Mouse (Mus musculus) heart, embryonic 11.5 days (tissue): ENCODE data around the gene Lcmt1. TPM values are rescaled to one million over a fixed set of nuclear protein-coding genes. Genes with fewer than 3 reads are reported as not detected.

Source experiments
- ATAC-seq: fragments of 200-750 bp; cut with Nextera tagmentation; replicated peaks from 2 replicates; pipeline ENCODE4 v1.8.0; 2017; ENCODE audit warnings: moderate library complexity; ENCODE audit not compliant: insufficient number of reproducible peaks, low FRiP score, low TSS enrichment
- H3K27ac ChIP-seq: fragments of 300-500 bp; sonication (generic); 2 replicates; pipeline ENCODE4 v1.5.1; 2014; ENCODE audit warnings: mild to moderate bottlenecking, low read depth, low read length
- H3K27me3 ChIP-seq: fragments of 300-500 bp; sonication (generic); 2 replicates; pipeline ENCODE4 v1.6.1; 2014; ENCODE audit warnings: mild to moderate bottlenecking, low read length, mixed read lengths; ENCODE audit not compliant: control insufficient read depth, insufficient read depth
- H3K36me3 ChIP-seq: fragments of 300-500 bp; sonication (generic); 2 replicates; pipeline ENCODE4 v1.6.1; 2014; ENCODE audit warnings: mild to moderate bottlenecking, low read length, moderate library complexity, mixed read lengths; ENCODE audit not compliant: control insufficient read depth, insufficient read depth
- H3K4me1 ChIP-seq: fragments of 300-500 bp; sonication (generic); 2 replicates; pipeline ENCODE4 v1.6.1; 2014; ENCODE audit warnings: low read length; ENCODE audit not compliant: control insufficient read depth, insufficient read depth
- H3K4me2 ChIP-seq: fragments of 300-500 bp; sonication (generic); 2 replicates; pipeline ENCODE4 v1.6.1; 2014; ENCODE audit warnings: mild to moderate bottlenecking, moderate library complexity
- H3K4me3 ChIP-seq: fragments of 300-500 bp; sonication (generic); 2 replicates; pipeline ENCODE4 v1.5.1; 2014; ENCODE audit warnings: low read depth, low read length
- H3K9ac ChIP-seq: fragments of 300-500 bp; sonication (generic); 2 replicates; pipeline ENCODE4 v1.6.1; 2014; ENCODE audit warnings: mild to moderate bottlenecking, low read depth, low read length, moderate library complexity
- H3K9me3 ChIP-seq: fragments of 300-500 bp; sonication (generic); replicated peaks from 2 replicates; pipeline ENCODE4 v1.6.1; 2016; ENCODE audit warnings: low read length; ENCODE audit not compliant: control insufficient read depth
- WGBS: fragments of 180-500 bp; shearing (Covaris S2); extraction: QIAGEN DNeasy Blood & Tissue Kit; methylation state at CpG from one replicate; pipeline ENCODE4 v1.1.7; 2014; ENCODE audit not compliant: insufficient replicate concordance; 5-methylcytosine and 5-hydroxymethylcytosine counted together
- polyA plus RNA-seq: library from polyadenylated mRNA; unstranded; fragments of >200 nt; fragmentation: Nextera tagmentation; extraction: Ambion mirVana; gene quantifications from 2 replicates; pipeline ENCODE4 v1.2.1, GENCODE M21; 2014

The Lcmt1 gene
- polyA plus RNA-seq, 1 experiment from 2014 or later, result 40.6 TPM

GRCm38 (mm10) chr7:123336322-123336721 is 33.3 kb upstream of the Lcmt1 start:
- peak overlapping the region; percentile 10 for H3K27ac ChIP-seq
- 70% methylated on average over 1 of the region's 1 CpGs for WGBS
- H3K9me3 ChIP-seq, result no peaks in the 10 kb centered on the region
- H3K4me2 ChIP-seq, result no peak overlapping the region; the same call in 1 of the 2 replicates
- no peak overlapping the region for H3K4me3 ChIP-seq
- no peaks in the 10 kb centered on the region for H3K27me3 ChIP-seq
- H3K9ac ChIP-seq, result no peak overlapping the region
- no peak for ATAC-seq
- H3K36me3 ChIP-seq, result no peaks in the 10 kb centered on the region
- peaks cover 42% of the 10 kb centered on the region for H3K4me1 ChIP-seq

GRCm38 (mm10) chr7:123338351-123338750 is 31.2 kb upstream of the Lcmt1 start:
- peaks cover 58% of the 10 kb centered on the region for H3K4me1 ChIP-seq

DNA sequence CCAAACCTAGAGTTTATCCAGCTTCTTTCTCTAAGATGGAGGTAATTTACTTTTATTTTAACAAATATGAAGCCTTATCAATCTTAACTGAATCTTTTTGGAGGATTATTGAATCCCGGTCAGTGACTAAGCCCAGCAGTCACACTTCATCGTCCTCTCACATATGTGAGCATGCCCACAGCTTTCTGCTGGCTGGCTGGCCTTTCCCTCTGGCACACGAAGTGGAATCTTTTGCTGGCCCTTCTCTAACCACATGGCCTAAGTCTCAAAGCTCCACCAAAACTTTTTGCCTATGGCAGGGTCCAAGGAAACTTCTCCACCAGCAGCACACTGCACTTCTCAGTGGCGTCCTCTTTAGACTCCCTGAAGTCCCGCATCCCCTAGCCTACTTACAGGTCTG is 27.7 kb upstream of the Lcmt1 start:
- H3K9me3 ChIP-seq, result no peaks in the 10 kb centered on the region
- H3K4me3 ChIP-seq, result no peak overlapping the region
- H3K36me3 ChIP-seq, result no peaks in the 10 kb centered on the region
- peak overlapping the region; percentile 7; the same call in 1 of the 2 replicates for H3K9ac ChIP-seq
- ATAC-seq, result no peak
- no peak overlapping the region for H3K4me2 ChIP-seq
- WGBS, result 66% methylated on average over 5 of the region's 5 CpGs
- peaks cover 44% of the 10 kb centered on the region for H3K4me1 ChIP-seq
- no peak overlapping the region for H3K27ac ChIP-seq
- H3K27me3 ChIP-seq, result no peaks in the 10 kb centered on the region

More at GRCm38 (mm10) chr7:123338351-123338750, 31.2 kb upstream of the Lcmt1 start:
- WGBS, result 53% methylated on average over 8 of the region's 8 CpGs
- Histone ChIP-seq H3K4me3 (no peak overlapping the region), H3K9ac (no peak overlapping the region), H3K27ac (no peak overlapping the region; the same call in 1 of the 2 replicates), H3K36me3 (no peaks in the 10 kb centered on the region), H3K27me3 (no peaks in the 10 kb centered on the region), H3K9me3 (no peaks in the 10 kb centered on the region), H3K4me2 (no peak overlapping the region)
- ATAC-seq, result no peak; the same call in 1 of the 2 replicates

DNA sequence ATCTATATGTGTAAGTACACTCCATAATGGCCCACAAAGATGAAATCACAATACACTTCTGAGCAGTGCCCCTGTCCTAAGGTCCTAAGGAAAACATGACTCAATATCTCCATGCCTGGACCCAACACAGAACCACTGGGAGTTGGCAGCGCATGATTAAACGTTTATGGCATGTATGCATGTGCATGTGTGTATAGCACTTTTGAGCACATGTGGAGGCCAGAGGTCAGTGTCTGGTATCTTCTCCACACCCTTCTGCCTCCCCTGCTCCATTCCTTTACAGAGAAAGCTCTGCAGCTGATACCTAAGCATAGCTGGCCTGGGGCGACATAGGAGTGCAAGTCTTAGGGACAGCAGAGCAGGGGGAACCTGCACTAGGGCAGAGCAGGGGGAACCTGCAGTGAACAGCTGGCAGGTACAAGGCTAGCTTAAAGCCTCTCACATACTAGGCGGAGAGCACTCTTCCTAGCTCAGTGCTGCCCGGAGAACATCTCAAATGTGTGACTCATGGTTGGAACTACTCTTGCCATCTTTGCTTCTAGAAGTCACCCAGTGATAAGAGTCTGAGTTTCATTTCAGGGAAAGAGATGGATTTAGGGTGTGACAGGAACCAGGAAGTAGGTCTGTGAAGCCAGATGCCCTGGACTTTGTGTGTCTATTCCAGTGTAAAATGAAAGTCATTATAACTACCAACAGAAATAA is 25.4 kb upstream of the Lcmt1 start:
- Histone ChIP-seq H3K4me2 (no peak overlapping the region), H3K9ac (no peak overlapping the region), H3K27ac (no peak overlapping the region), H3K36me3 (no peaks in the 10 kb centered on the region), H3K4me1 (peaks cover 33% of the 10 kb centered on the region), H3K9me3 (no peaks in the 10 kb centered on the region), H3K4me3 (no peak overlapping the region), H3K27me3 (no peaks in the 10 kb centered on the region)
- WGBS, result 80% methylated on average over 5 of the region's 5 CpGs
- ATAC-seq, result no peak

GRCm38 (mm10) chr7:123345041-123345544 is 24.5 kb upstream of the Lcmt1 start:
- peaks cover 38% of the 10 kb centered on the region for H3K4me1 ChIP-seq
- no peak for ATAC-seq
- no peak overlapping the region for H3K27ac ChIP-seq
- no peak overlapping the region for H3K4me3 ChIP-seq
- H3K4me2 ChIP-seq, result no peak overlapping the region
- WGBS, result 83% methylated on average over 3 of the region's 3 CpGs
- H3K27me3 ChIP-seq, result no peaks in the 10 kb centered on the region
- no peaks in the 10 kb centered on the region for H3K36me3 ChIP-seq
- no peak overlapping the region for H3K9ac ChIP-seq
- H3K9me3 ChIP-seq, result no peaks in the 10 kb centered on the region

GRCm38 (mm10) chr7:123346631-123347290 is 22.8 kb upstream of the Lcmt1 start:
- no peak for ATAC-seq
- Histone ChIP-seq H3K4me3 (no peak overlapping the region), H3K9ac (no peak overlapping the region), H3K36me3 (no peaks in the 10 kb centered on the region), H3K9me3 (no peaks in the 10 kb centered on the region), H3K27me3 (no peaks in the 10 kb centered on the region), H3K27ac (no peak overlapping the region), H3K4me1 (peaks cover 25% of the 10 kb centered on the region), H3K4me2 (no peak overlapping the region)
- WGBS, result 88% methylated on average over 7 of the region's 7 CpGs

DNA sequence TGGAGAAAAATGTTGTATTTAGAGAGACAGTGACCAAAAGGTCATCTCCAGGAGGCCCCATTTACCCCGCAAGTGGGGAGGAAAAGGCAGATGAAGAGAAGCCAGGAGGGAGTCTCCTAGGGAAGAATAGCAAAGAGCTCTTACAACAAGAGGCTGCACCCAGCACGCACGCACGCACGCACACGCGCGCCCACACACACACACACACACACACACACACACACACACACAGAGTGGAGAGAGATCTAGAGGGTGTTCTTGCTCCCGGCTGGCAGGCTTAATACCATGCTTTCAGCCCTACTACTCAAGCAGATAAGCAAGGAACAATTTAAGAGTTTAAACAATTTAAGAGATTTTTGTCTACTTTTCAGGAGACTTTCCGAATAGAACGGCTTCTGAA is 19.8 kb upstream of the Lcmt1 start:
- Histone ChIP-seq H3K4me1 (peaks cover 21% of the 10 kb centered on the region), H3K27ac (no peak overlapping the region), H3K4me3 (no peak overlapping the region), H3K4me2 (no peak overlapping the region), H3K36me3 (no peaks in the 10 kb centered on the region), H3K9ac (no peak overlapping the region), H3K9me3 (no peaks in the 10 kb centered on the region), H3K27me3 (no peaks in the 10 kb centered on the region)
- 74% methylated on average over 11 of the region's 11 CpGs for WGBS
- no peak for ATAC-seq

- Histone ChIP-seq H3K36me3 (no peaks in the 10 kb centered on the region), H3K9ac (no peak overlapping the region), H3K27ac (no peak overlapping the region), H3K4me3 (no peak overlapping the region), H3K4me1 (peaks cover 21% of the 10 kb centered on the region), H3K4me2 (no peak overlapping the region), H3K9me3 (no peaks in the 10 kb centered on the region), H3K27me3 (no peaks in the 10 kb centered on the region)
- ATAC-seq, result no peak
- 57% methylated on average over 2 of the region's 2 CpGs for WGBS
Measured at GRCm38 (mm10) chr7:123350243-123350642, 19.3 kb upstream of the Lcmt1 start.
